Mouse (Mus musculus) megakaryocyte progenitor cell, adult 5-6 weeks (primary cell): Measurements from ENCODE around the gene Tars2. TPM values are rescaled to one million over a fixed set of nuclear protein-coding genes. Genes with fewer than 3 reads are reported as not detected.
A peak's percentile ranks its signal among the peaks of the same experiment; 100 is the strongest.
"Not testable (repeated sequence)": the region's sequence is repeated elsewhere in the genome, so short reads cannot be mapped to it uniquely, and the experiment has no call there.

Source experiments
- ATAC-seq: replicated peaks from 2 replicates; pipeline ENCODE4 v1.8.0; 2016; ENCODE audit warnings: mild to moderate bottlenecking, moderate TSS enrichment, inconsistent platforms; ENCODE audit not compliant: poor library complexity
- total RNA-seq, 2 experiments: library from RNA; stranded (forward) in 1 of 2; stranded (reverse) in 1 of 2; fragments of 157-497, 149-512 nt in 1 of 2; fragments of 200-1000 nt in 1 of 2; gene quantifications; 2 replicates each; pipeline versions ENCODE4 v1.2.3 to v1.2.4; 2015 to 2017

Gene Tars2
- total RNA-seq, 2 experiments from 2014 or later, result 29.9 to 47.3 TPM

- no peak for ATAC-seq
Measured at GRCm38 (mm10) chr3:95698286-95698685, 61.7 kb downstream of the Tars2 start.

- no peak for ATAC-seq
Measured at GRCm38 (mm10) chr3:95696360-95696759, 63.6 kb downstream of the Tars2 start.

GRCm38 (mm10) chr3:95695796-95696195 lies 64.2 kb downstream of the Tars2 start:
- ATAC-seq, result no peak

GRCm38 (mm10) chr3:95694808-95695703 lies 65.0 kb downstream of the Tars2 start:
- no peak for ATAC-seq

- peak; percentile 66 for ATAC-seq
Measured at GRCm38 (mm10) chr3:95693821-95694807, 65.9 kb downstream of the Tars2 start.

GRCm38 (mm10) chr3:95692677-95693076 lies 67.3 kb downstream of the Tars2 start:
- no peak for ATAC-seq

GRCm38 (mm10) chr3:95690552-95690951 lies 69.5 kb downstream of the Tars2 start:
- not testable (repeated sequence) for ATAC-seq

Other genes with a start within 250 kb of the Tars2 start
- gene Ctss, start 233.4 kb downstream of the Tars2 start, total RNA-seq (2015), result 43.7 and 64.7 TPM in 2 replicates
- gene Ctss, start 233.4 kb downstream of the Tars2 start, total RNA-seq (2017), result 73.6 and 105 TPM in 2 replicates
- gene Hormad1, start 200.5 kb downstream of the Tars2 start, total RNA-seq (2015), result not detected in 2 replicates
- gene Hormad1, start 200.5 kb downstream of the Tars2 start, total RNA-seq (2017), result not detected in 2 replicates
- gene Golph3l, start 171.3 kb downstream of the Tars2 start, total RNA-seq (2015), result 57.3 and 60.3 TPM in 2 replicates
- 40.0 and 66.2 TPM in 2 replicates for gene Golph3l, start 171.3 kb downstream of the Tars2 start, total RNA-seq (2017)
- gene Ensa, start 135.2 kb downstream of the Tars2 start, total RNA-seq (2015), result 32.6 and 37.1 TPM in 2 replicates
- 49.7 and 66.8 TPM in 2 replicates for gene Ensa, start 135.2 kb downstream of the Tars2 start, total RNA-seq (2017)
- 154 and 191 TPM in 2 replicates for gene Mcl1, start 101.4 kb downstream of the Tars2 start, total RNA-seq (2015)
- 131 and 135 TPM in 2 replicates for gene Mcl1, start 101.4 kb downstream of the Tars2 start, total RNA-seq (2017)
- gene Adamtsl4, start 72.3 kb downstream of the Tars2 start, total RNA-seq (2015), result 0.17 and 1.4 TPM in 2 replicates
- gene Adamtsl4, start 72.3 kb downstream of the Tars2 start, total RNA-seq (2017), result 0.33 TPM in 1 of 2 replicates, not detected in the other
- gene Ecm1, start 20.6 kb downstream of the Tars2 start, total RNA-seq (2015), result 3.9 and 5.4 TPM in 2 replicates
- 0.37 and 1.8 TPM in 2 replicates for gene Ecm1, start 20.6 kb downstream of the Tars2 start, total RNA-seq (2017)
- gene Rprd2, start 58.7 kb upstream of the Tars2 start, total RNA-seq (2015), result 51.7 and 59.5 TPM in 2 replicates
- 18.9 and 22.5 TPM in 2 replicates for gene Rprd2, start 58.7 kb upstream of the Tars2 start, total RNA-seq (2017)
- 41.2 and 56.2 TPM in 2 replicates for gene Prpf3, start 95.7 kb upstream of the Tars2 start, total RNA-seq (2015)
- gene Prpf3, start 95.7 kb upstream of the Tars2 start, total RNA-seq (2017), result 25.7 and 51.2 TPM in 2 replicates
- 132 and 147 TPM in 2 replicates for gene Mrps21, start 111.3 kb upstream of the Tars2 start, total RNA-seq (2015)
- 382 and 387 TPM in 2 replicates for gene Mrps21, start 111.3 kb upstream of the Tars2 start, total RNA-seq (2017)
- 0.56 and 1.3 TPM in 2 replicates for gene Ciart, start 122.0 kb upstream of the Tars2 start, total RNA-seq (2015)
- gene Ciart, start 122.0 kb upstream of the Tars2 start, total RNA-seq (2017), result 2.8 and 3.3 TPM in 2 replicates
- 55.1 and 62.0 TPM in 2 replicates for gene BC028528, start 131.8 kb upstream of the Tars2 start, total RNA-seq (2015)
- gene BC028528, start 131.8 kb upstream of the Tars2 start, total RNA-seq (2017), result 63.3 and 68.9 TPM in 2 replicates
- 30.6 and 30.8 TPM in 2 replicates for gene Aph1a, start 133.8 kb upstream of the Tars2 start, total RNA-seq (2015)
- 34.9 and 35.1 TPM in 2 replicates for gene Aph1a, start 133.8 kb upstream of the Tars2 start, total RNA-seq (2017)
- not detected in 2 replicates for gene Car14, start 144.5 kb upstream of the Tars2 start, total RNA-seq (2015)
- gene Car14, start 144.5 kb upstream of the Tars2 start, total RNA-seq (2017), result not detected in 2 replicates
- 101 and 132 TPM in 2 replicates for gene Anp32e, start 169.0 kb upstream of the Tars2 start, total RNA-seq (2015)
- 384 and 526 TPM in 2 replicates for gene Anp32e, start 169.0 kb upstream of the Tars2 start, total RNA-seq (2017)
- gene Plekho1, start 235.8 kb upstream of the Tars2 start, total RNA-seq (2015), result 22.1 and 25.9 TPM in 2 replicates
- 24.7 and 25.1 TPM in 2 replicates for gene Plekho1, start 235.8 kb upstream of the Tars2 start, total RNA-seq (2017)